Mouse (Mus musculus): Measurements from ENCODE around the gene Arhgef25. TPM values are rescaled to one million over a fixed set of nuclear protein-coding genes. Genes with fewer than 3 reads are reported as not detected.
"Not testable (repeated sequence)": the region's sequence is repeated elsewhere in the genome, so short reads cannot be mapped to it uniquely, and the experiment has no call there.

Gene Arhgef25
- polyA plus RNA-seq, 1 experiment from 2014 or later = 19.6 TPM

GRCm38 (mm10) chr10:127162771-127163261 is 27.1 kb downstream of the Arhgef25 start:
- not testable (repeated sequence) for H3K9me3 ChIP-seq (ENCODE audit: control insufficient read depth, low read length); H3K36me3 ChIP-seq (ENCODE audit: control insufficient read depth, insufficient read depth, low read length); DNase-seq; H3K9ac ChIP-seq (replicated peaks; ENCODE audit: low read length); H3K4me3 ChIP-seq (replicated peaks; ENCODE audit: low read depth, low read length); H3K4me1 ChIP-seq (ENCODE audit: control insufficient read depth, insufficient read depth, low read length); ATAC-seq (ENCODE audit: low FRiP score, low TSS enrichment); H3K4me2 ChIP-seq (ENCODE audit: low read length); H3K27ac ChIP-seq (replicated peaks; ENCODE audit: low read depth, low read length)
- 66% methylated on average over 7 of the region's 7 CpGs for WGBS
- H3K27me3 ChIP-seq (ENCODE audit: control insufficient read depth, insufficient read depth, low read length) = peaks cover 14% of the 10 kb centered on the region

- Histone ChIP-seq H3K36me3 (ENCODE audit: control insufficient read depth, insufficient read depth, low read length) (no peaks in the 10 kb centered on the region), H3K27ac (replicated peaks; ENCODE audit: low read depth, low read length) (no peak overlapping the region), H3K4me3 (replicated peaks; ENCODE audit: low read depth, low read length) (no peak overlapping the region), H3K9me3 (ENCODE audit: control insufficient read depth, low read length) (no peaks in the 10 kb centered on the region), H3K27me3 (ENCODE audit: control insufficient read depth, insufficient read depth, low read length) (no peaks in the 10 kb centered on the region), H3K9ac (replicated peaks; ENCODE audit: low read length) (no peak overlapping the region), H3K4me1 (ENCODE audit: control insufficient read depth, insufficient read depth, low read length) (no peaks in the 10 kb centered on the region), H3K4me2 (ENCODE audit: low read length) (no peak overlapping the region)
- ATAC-seq (ENCODE audit: low FRiP score, low TSS enrichment) (no peak), DNase-seq (no peak)
- 74% methylated on average over 3 of the region's 3 CpGs for WGBS
These were observed 29.2 kb downstream of the Arhgef25 start for GRCm38 (mm10) chr10:127160728-127161127.

- Histone ChIP-seq H3K27ac (replicated peaks; ENCODE audit: low read depth, low read length) (no peak overlapping the region), H3K4me2 (ENCODE audit: low read length) (no peak overlapping the region), H3K36me3 (ENCODE audit: control insufficient read depth, insufficient read depth, low read length) (no peaks in the 10 kb centered on the region), H3K9ac (replicated peaks; ENCODE audit: low read length) (no peak overlapping the region), H3K9me3 (ENCODE audit: control insufficient read depth, low read length) (no peaks in the 10 kb centered on the region), H3K4me1 (ENCODE audit: control insufficient read depth, insufficient read depth, low read length) (no peaks in the 10 kb centered on the region), H3K27me3 (ENCODE audit: control insufficient read depth, insufficient read depth, low read length) (no peaks in the 10 kb centered on the region), H3K4me3 (replicated peaks; ENCODE audit: low read depth, low read length) (no peak overlapping the region)
- ATAC-seq (ENCODE audit: low FRiP score, low TSS enrichment) (no peak), DNase-seq (no peak)
- WGBS = 83% methylated on average over 9 of the region's 9 CpGs
These were observed 29.8 kb downstream of the Arhgef25 start for GRCm38 (mm10) chr10:127160081-127160480.

GRCm38 (mm10) chr10:127158471-127158870 is 31.4 kb downstream of the Arhgef25 start:
- H3K9me3 ChIP-seq (ENCODE audit: control insufficient read depth, low read length) = no peaks in the 10 kb centered on the region
- no peak overlapping the region for H3K9ac ChIP-seq (replicated peaks; ENCODE audit: low read length)
- DNase-seq = no peak
- no peak overlapping the region for H3K4me2 ChIP-seq (ENCODE audit: low read length)
- ATAC-seq (ENCODE audit: low FRiP score, low TSS enrichment) = no peak
- no peak overlapping the region for H3K27ac ChIP-seq (replicated peaks; ENCODE audit: low read depth, low read length)
- 73% methylated on average over 3 of the region's 3 CpGs for WGBS
- H3K4me3 ChIP-seq (replicated peaks; ENCODE audit: low read depth, low read length) = no peak overlapping the region
- no peaks in the 10 kb centered on the region for H3K36me3 ChIP-seq (ENCODE audit: control insufficient read depth, insufficient read depth, low read length)
- H3K4me1 ChIP-seq (ENCODE audit: control insufficient read depth, insufficient read depth, low read length) = no peaks in the 10 kb centered on the region
- no peaks in the 10 kb centered on the region for H3K27me3 ChIP-seq (ENCODE audit: control insufficient read depth, insufficient read depth, low read length)

GRCm38 (mm10) chr10:127156511-127156910 is 33.4 kb downstream of the Arhgef25 start:
- no peak for ATAC-seq (ENCODE audit: low FRiP score, low TSS enrichment)
- H3K4me3 ChIP-seq (replicated peaks; ENCODE audit: low read depth, low read length) = no peak overlapping the region
- H3K4me1 ChIP-seq (ENCODE audit: control insufficient read depth, insufficient read depth, low read length) = no peaks in the 10 kb centered on the region
- no peaks in the 10 kb centered on the region for H3K27me3 ChIP-seq (ENCODE audit: control insufficient read depth, insufficient read depth, low read length)
- no peak overlapping the region for H3K9ac ChIP-seq (replicated peaks; ENCODE audit: low read length)
- no peaks in the 10 kb centered on the region for H3K36me3 ChIP-seq (ENCODE audit: control insufficient read depth, insufficient read depth, low read length)
- H3K4me2 ChIP-seq (ENCODE audit: low read length) = no peak overlapping the region
- WGBS = 82% methylated on average over 1 of the region's 1 CpGs
- H3K27ac ChIP-seq (replicated peaks; ENCODE audit: low read depth, low read length) = no peak overlapping the region
- no peak for DNase-seq
- H3K9me3 ChIP-seq (ENCODE audit: control insufficient read depth, low read length) = no peaks in the 10 kb centered on the region

GRCm38 (mm10) chr10:127156089-127156488 is 33.8 kb downstream of the Arhgef25 start:
- ATAC-seq (ENCODE audit: low FRiP score, low TSS enrichment) = no peak
- no peaks in the 10 kb centered on the region for H3K9me3 ChIP-seq (ENCODE audit: control insufficient read depth, low read length)
- 98% methylated on average over 1 of the region's 1 CpGs for WGBS
- DNase-seq = no peak
- no peaks in the 10 kb centered on the region for H3K27me3 ChIP-seq (ENCODE audit: control insufficient read depth, insufficient read depth, low read length)
- H3K4me3 ChIP-seq (replicated peaks; ENCODE audit: low read depth, low read length) = no peak overlapping the region
- H3K4me2 ChIP-seq (ENCODE audit: low read length) = no peak overlapping the region
- H3K27ac ChIP-seq (replicated peaks; ENCODE audit: low read depth, low read length) = no peak overlapping the region
- no peaks in the 10 kb centered on the region for H3K36me3 ChIP-seq (ENCODE audit: control insufficient read depth, insufficient read depth, low read length)
- H3K4me1 ChIP-seq (ENCODE audit: control insufficient read depth, insufficient read depth, low read length) = no peaks in the 10 kb centered on the region
- no peak overlapping the region for H3K9ac ChIP-seq (replicated peaks; ENCODE audit: low read length)

GRCm38 (mm10) chr10:127154652-127155051 is 35.2 kb downstream of the Arhgef25 start:
- Histone ChIP-seq H3K4me2 (ENCODE audit: low read length) (no peak overlapping the region), H3K4me3 (replicated peaks; ENCODE audit: low read depth, low read length) (no peak overlapping the region), H3K4me1 (ENCODE audit: control insufficient read depth, insufficient read depth, low read length) (no peaks in the 10 kb centered on the region), H3K9ac (replicated peaks; ENCODE audit: low read length) (no peak overlapping the region), H3K9me3 (ENCODE audit: control insufficient read depth, low read length) (no peaks in the 10 kb centered on the region), H3K27me3 (ENCODE audit: control insufficient read depth, insufficient read depth, low read length) (no peaks in the 10 kb centered on the region), H3K27ac (replicated peaks; ENCODE audit: low read depth, low read length) (no peak overlapping the region), H3K36me3 (ENCODE audit: control insufficient read depth, insufficient read depth, low read length) (no peaks in the 10 kb centered on the region)
- no peak for ATAC-seq (ENCODE audit: low FRiP score, low TSS enrichment)
- WGBS = 85% methylated on average over 5 of the region's 5 CpGs
- no peak for DNase-seq

GRCm38 (mm10) chr10:127154241-127154640 is 35.6 kb downstream of the Arhgef25 start:
- Histone ChIP-seq H3K27ac (replicated peaks; ENCODE audit: low read depth, low read length) (no peak overlapping the region), H3K9ac (replicated peaks; ENCODE audit: low read length) (no peak overlapping the region), H3K27me3 (ENCODE audit: control insufficient read depth, insufficient read depth, low read length) (no peaks in the 10 kb centered on the region), H3K9me3 (ENCODE audit: control insufficient read depth, low read length) (no peaks in the 10 kb centered on the region), H3K4me2 (ENCODE audit: low read length) (no peak overlapping the region), H3K4me1 (ENCODE audit: control insufficient read depth, insufficient read depth, low read length) (no peaks in the 10 kb centered on the region), H3K36me3 (ENCODE audit: control insufficient read depth, insufficient read depth, low read length) (no peaks in the 10 kb centered on the region), H3K4me3 (replicated peaks; ENCODE audit: low read depth, low read length) (no peak overlapping the region)
- DNase-seq (no peak), ATAC-seq (ENCODE audit: low FRiP score, low TSS enrichment) (no peak)
- WGBS = 100% methylated on average over 2 of the region's 2 CpGs

GRCm38 (mm10) chr10:127153323-127153722 is 36.6 kb downstream of the Arhgef25 start:
- Histone ChIP-seq H3K9me3 (ENCODE audit: control insufficient read depth, low read length) (no peaks in the 10 kb centered on the region), H3K27me3 (ENCODE audit: control insufficient read depth, insufficient read depth, low read length) (no peaks in the 10 kb centered on the region), H3K4me3 (replicated peaks; ENCODE audit: low read depth, low read length) (no peak overlapping the region), H3K4me1 (ENCODE audit: control insufficient read depth, insufficient read depth, low read length) (no peaks in the 10 kb centered on the region), H3K4me2 (ENCODE audit: low read length) (no peak overlapping the region), H3K27ac (replicated peaks; ENCODE audit: low read depth, low read length) (no peak overlapping the region), H3K36me3 (ENCODE audit: control insufficient read depth, insufficient read depth, low read length) (no peaks in the 10 kb centered on the region), H3K9ac (replicated peaks; ENCODE audit: low read length) (no peak overlapping the region)
- WGBS = 93% methylated on average over 7 of the region's 7 CpGs
- ATAC-seq (ENCODE audit: low FRiP score, low TSS enrichment) (no peak), DNase-seq (no peak)

All from midbrain, embryonic 14.5 days (tissue).